Mouse (Mus musculus) lung, adult 2 months (tissue): Measurements from ENCODE around the gene Gsta3. TPM values are rescaled to one million over a fixed set of nuclear protein-coding genes. Genes with fewer than 3 reads are reported as not detected.
A peak's percentile ranks its signal among the peaks of the same experiment; 100 is the strongest.

Experiments
- DNase-seq: peaks from one replicate; pipeline ENCODE4 v3.0.0; 2022
- H3K4me1 ChIP-seq: fragments of 200-500 bp; 2 replicates; pipeline ENCODE4 v1.6.1; 2011; ENCODE audit warnings: low read length; ENCODE audit not compliant: control insufficient read depth, insufficient read depth
- H3K4me3 ChIP-seq: fragments of 200-500 bp; replicated peaks from 2 replicates; pipeline ENCODE3; 2011; ENCODE audit warnings: low read depth, mild to moderate bottlenecking, control low read depth, low read length; ENCODE audit errors: extremely low read depth
- CTCF ChIP-seq: fragments of 200-500 bp; IDR thresholded peaks from 2 replicates; pipeline ENCODE4 v1.5.1; 2011; ENCODE audit warnings: mild to moderate bottlenecking, low read length, control low read depth; ENCODE audit not compliant: insufficient read depth
- POLR2A ChIP-seq: fragments of 200-500 bp; IDR thresholded peaks from 2 replicates; pipeline ENCODE4 v1.6.1; 2011; ENCODE audit warnings: low read depth, mild to moderate bottlenecking, control low read depth, low read length, borderline replicate concordance; ENCODE audit errors: extremely low read depth
- WGBS: fragments of 180-500 bp; shearing (Covaris S2); methylation state at CpG from one replicate; pipeline ENCODE4 v1.1.7; 2018; 5-methylcytosine and 5-hydroxymethylcytosine counted together
- polyA plus RNA-seq: library from polyadenylated mRNA; depleted of rRNA; stranded (reverse); fragments of >200 nt; gene quantifications from 2 replicates; pipeline ENCODE4 v1.2.3, GENCODE M21; 2012; rRNA removed

Gene Gsta3
- polyA plus RNA-seq, 1 experiment = 70.6 TPM

DNA sequence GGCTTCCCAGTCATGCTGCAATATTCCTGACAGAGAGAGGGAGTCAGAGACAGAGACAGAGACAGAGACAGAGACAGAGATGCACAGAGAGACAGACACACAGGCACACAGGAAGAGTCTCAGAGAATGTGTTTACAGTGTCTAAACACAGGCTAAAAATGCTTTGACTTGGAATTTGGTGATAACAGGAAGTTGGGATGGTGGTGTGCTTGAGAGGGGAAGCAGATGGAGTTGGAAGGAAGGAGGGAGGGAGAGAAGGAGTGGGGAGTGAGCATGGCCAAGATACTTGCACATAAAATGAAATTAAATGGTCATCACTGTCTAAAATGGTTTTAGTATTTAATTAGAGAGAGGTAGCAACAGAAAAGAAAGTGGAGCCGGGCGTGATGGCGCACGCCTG, 57.7 kb downstream of the Gsta3 start:
- 86% methylated on average over 4 of the region's 4 CpGs for WGBS
- no peaks in the 10 kb centered on the region for H3K4me1 ChIP-seq
- DNase-seq = no peak
- TF ChIP-seq POLR2A (no peak), CTCF (no peak)
- peak overlapping the region; percentile 62 for H3K4me3 ChIP-seq

DNA sequence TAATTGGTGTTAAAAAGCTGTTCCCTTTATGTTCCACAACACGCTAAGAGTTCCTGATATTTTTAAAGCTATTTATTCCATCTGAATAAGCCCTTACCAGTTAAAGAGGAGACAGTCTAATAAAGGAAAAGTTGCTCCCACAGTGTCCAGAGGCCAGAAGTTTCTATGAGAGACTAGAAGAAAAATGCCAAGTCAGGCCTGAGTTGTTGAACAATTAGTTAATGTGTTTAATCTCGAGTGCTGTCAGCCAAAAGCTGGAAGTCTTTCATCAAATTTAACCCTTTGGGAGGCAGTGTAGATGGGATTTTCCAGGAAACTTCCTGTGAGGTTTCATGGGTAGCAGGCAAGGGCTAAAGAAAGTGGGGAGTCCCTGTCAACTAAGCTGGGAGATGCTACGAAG, 59.4 kb downstream of the Gsta3 start:
- TF ChIP-seq POLR2A (no peak), CTCF (no peak)
- DNase-seq = no peak
- no peak overlapping the region for H3K4me3 ChIP-seq
- 44% methylated on average over 3 of the region's 3 CpGs for WGBS
- no peaks in the 10 kb centered on the region; the same call in 1 of the 2 replicates for H3K4me1 ChIP-seq

DNA sequence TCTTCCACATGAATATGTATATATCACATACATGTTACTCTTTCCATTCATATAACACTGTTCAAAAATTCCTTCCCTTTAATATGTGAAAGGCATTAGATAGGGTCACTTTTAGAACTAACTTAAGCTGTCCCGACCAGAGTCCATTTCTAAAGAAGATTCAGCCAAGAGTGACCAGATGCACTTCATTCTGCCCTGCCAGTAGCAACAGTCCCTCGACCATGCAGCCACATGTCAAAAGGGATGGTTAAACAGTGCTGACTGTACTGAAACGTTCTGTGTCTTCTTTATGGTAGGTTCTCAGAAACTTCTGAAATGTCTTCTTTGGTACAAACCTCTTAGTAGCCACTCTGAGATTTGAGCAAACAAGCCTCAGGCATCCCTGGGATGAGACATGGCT, 61.3 kb downstream of the Gsta3 start:
- Histone ChIP-seq H3K4me1 (no peaks in the 10 kb centered on the region; the same call in 1 of the 2 replicates), H3K4me3 (no peak overlapping the region)
- TF ChIP-seq CTCF (no peak), POLR2A (no peak)
- 68% methylated on average over 3 of the region's 3 CpGs for WGBS
- DNase-seq = no peak

- TF ChIP-seq CTCF = no peak
- TF ChIP-seq POLR2A = no peak
- Histone ChIP-seq H3K4me3 (no peak overlapping the region), H3K4me1 (no peaks in the 10 kb centered on the region; the same call in 1 of the 2 replicates)
- WGBS = 54% methylated on average over 3 of the region's 3 CpGs
- no peak for DNase-seq
These were observed 63.8 kb downstream of the Gsta3 start for GRCm38 (mm10) chr1:21304174-21304573.

- TF ChIP-seq POLR2A (no peak), CTCF (no peak)
- WGBS = 69% methylated on average over 4 of the region's 4 CpGs
- DNase-seq = no peak
- no peak overlapping the region for H3K4me3 ChIP-seq
- no peaks in the 10 kb centered on the region; the same call in 1 of the 2 replicates for H3K4me1 ChIP-seq
These were observed 64.3 kb downstream of the Gsta3 start for GRCm38 (mm10) chr1:21304646-21305045.

DNA sequence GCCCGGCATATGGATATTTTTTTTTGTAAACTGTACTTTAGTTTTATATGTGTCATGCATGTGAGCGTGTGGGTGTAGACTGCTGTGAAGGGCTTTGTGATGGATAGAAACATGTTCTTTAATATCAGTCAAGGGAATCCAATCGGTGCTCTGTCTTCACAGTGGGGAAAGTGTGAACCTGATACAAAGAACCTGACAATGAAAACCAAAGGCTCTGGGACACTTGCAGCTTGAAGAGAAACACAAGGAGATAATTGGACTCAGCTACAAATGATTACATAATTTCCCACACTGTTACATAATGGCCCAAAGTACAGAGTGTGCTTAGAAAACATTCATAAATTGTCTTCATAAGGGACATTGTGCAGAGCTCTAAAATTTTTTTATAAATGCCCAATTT, 65.1 kb downstream of the Gsta3 start:
- no peak for DNase-seq
- 69% methylated on average over 3 of the region's 3 CpGs for WGBS
- TF ChIP-seq CTCF (no peak), POLR2A (no peak)
- H3K4me3 ChIP-seq = no peak overlapping the region
- no peaks in the 10 kb centered on the region; the same call in 1 of the 2 replicates for H3K4me1 ChIP-seq

GRCm38 (mm10) chr1:21314336-21314735, 73.9 kb downstream of the Gsta3 start:
- H3K4me3 ChIP-seq = no peak overlapping the region
- no peak for DNase-seq
- TF ChIP-seq CTCF = no peak
- no peak for TF ChIP-seq POLR2A
- no peaks in the 10 kb centered on the region for H3K4me1 ChIP-seq
- 77% methylated on average over 2 of the region's 2 CpGs for WGBS

Other genes starting within 250 kb of the Gsta3 start
- gene Tram2, start 161.4 kb upstream of the Gsta3 start, polyA plus RNA-seq = 8.1 and 12.9 TPM in 2 replicates
- 3.9 and 5.2 TPM in 2 replicates for gene Tmem14a, start 22.0 kb upstream of the Gsta3 start, polyA plus RNA-seq
- gene Khdc1a, start 109.1 kb downstream of the Gsta3 start, polyA plus RNA-seq = 0.06 TPM in 1 of 2 replicates, not detected in the other
- gene Khdc1c, start 127.7 kb downstream of the Gsta3 start, polyA plus RNA-seq = not detected in 2 replicates
- gene Khdc1b, start 143.0 kb downstream of the Gsta3 start, polyA plus RNA-seq = not detected in 2 replicates